Mouse (Mus musculus): ENCODE data around the gene Prkacb. TPM values are rescaled to one million over a fixed set of nuclear protein-coding genes. Genes with fewer than 3 reads are reported as not detected.

The Prkacb gene
- 32.8 and 35.1 TPM in 2 replicates for total RNA-seq (2014; rRNA removed)
- 11.4 and 13.1 TPM in 2 replicates for polyA plus RNA-seq (2012; rRNA removed)

- H3K4me1 ChIP-seq (ENCODE audit: control insufficient read depth, insufficient read depth, low read length): peaks cover 7% of the 10 kb centered on the region
- peaks cover 13% of the 10 kb centered on the region; the same call in 1 of the 2 replicates for H3K79me2 ChIP-seq (ENCODE audit: control insufficient read depth, insufficient read depth, low read length)
- DNase-seq (ENCODE audit: extremely low read depth, low read depth, low spot score): peak; percentile 56
- H3K9ac ChIP-seq (ENCODE audit: low read depth, low read length): peak within 1 kb of the TSS; percentile 90
- no peaks in the 10 kb centered on the region; the same call in 1 of the 2 replicates for H3K36me3 ChIP-seq (ENCODE audit: control insufficient read depth, insufficient read depth, low read length)
- no peak for TF ChIP-seq CTCF (IDR thresholded peaks at IDR 0.05; ENCODE audit: low read depth, low read length)
- no peaks in the 10 kb centered on the region for H3K27me3 ChIP-seq (ENCODE audit: control insufficient read depth, insufficient read depth, low read length)
- WGBS: under 1% methylated on average over 59 of the region's 60 CpGs
- H3K4me3 ChIP-seq (ENCODE audit: insufficient read depth, low read depth, low read length): peak within 1 kb of the TSS; percentile 93
- H3K27ac ChIP-seq (replicated peaks; ENCODE audit: insufficient read depth, low read depth, low read length): peak within 1 kb of the TSS; percentile 92
These were observed at the start of gene Prkacb for GRCm38 (mm10) chr3:146812901-146813393. Gene Prkacb, minus strand, starts transcription at chr3:146812990.

GRCm38 (mm10) chr3:146860308-146860707 is 47.5 kb upstream of the Prkacb start:
- H3K9ac ChIP-seq (ENCODE audit: low read depth, low read length): no peak overlapping the region
- H3K36me3 ChIP-seq (ENCODE audit: control insufficient read depth, insufficient read depth, low read length): no peaks in the 10 kb centered on the region
- no peak for DNase-seq (ENCODE audit: extremely low read depth, low read depth, low spot score)
- WGBS: 82% methylated on average over 2 of the region's 2 CpGs
- H3K4me3 ChIP-seq (ENCODE audit: insufficient read depth, low read depth, low read length): no peak overlapping the region
- no peaks in the 10 kb centered on the region for H3K27me3 ChIP-seq (ENCODE audit: control insufficient read depth, insufficient read depth, low read length)
- H3K27ac ChIP-seq (replicated peaks; ENCODE audit: insufficient read depth, low read depth, low read length): no peak overlapping the region
- H3K4me1 ChIP-seq (ENCODE audit: control insufficient read depth, insufficient read depth, low read length): no peaks in the 10 kb centered on the region
- no peaks in the 10 kb centered on the region for H3K79me2 ChIP-seq (ENCODE audit: control insufficient read depth, insufficient read depth, low read length)
- TF ChIP-seq CTCF (IDR thresholded peaks at IDR 0.05; ENCODE audit: low read depth, low read length): no peak

GRCm38 (mm10) chr3:146857373-146857772 is 44.6 kb upstream of the Prkacb start:
- H3K4me3 ChIP-seq (ENCODE audit: insufficient read depth, low read depth, low read length): no peak overlapping the region
- WGBS: 89% methylated on average over 10 of the region's 10 CpGs
- TF ChIP-seq POLR2A (IDR thresholded peaks at IDR 0.05; ENCODE audit: extremely low read depth, insufficient read depth, low read length) (no peak), CTCF (IDR thresholded peaks at IDR 0.05; ENCODE audit: low read depth, low read length) (no peak)
- H3K27me3 ChIP-seq (ENCODE audit: control insufficient read depth, insufficient read depth, low read length): no peaks in the 10 kb centered on the region
- H3K79me2 ChIP-seq (ENCODE audit: control insufficient read depth, insufficient read depth, low read length): no peaks in the 10 kb centered on the region
- H3K4me1 ChIP-seq (ENCODE audit: control insufficient read depth, insufficient read depth, low read length): no peaks in the 10 kb centered on the region; the same call in 1 of the 2 replicates
- H3K27ac ChIP-seq (replicated peaks; ENCODE audit: insufficient read depth, low read depth, low read length): no peak overlapping the region
- H3K36me3 ChIP-seq (ENCODE audit: control insufficient read depth, insufficient read depth, low read length): no peaks in the 10 kb centered on the region
- no peak overlapping the region for H3K9ac ChIP-seq (ENCODE audit: low read depth, low read length)
- no peak for DNase-seq (ENCODE audit: extremely low read depth, low read depth, low spot score)

- Histone ChIP-seq H3K4me3 (ENCODE audit: insufficient read depth, low read depth, low read length) (no peak overlapping the region), H3K36me3 (ENCODE audit: control insufficient read depth, insufficient read depth, low read length) (no peaks in the 10 kb centered on the region), H3K9ac (ENCODE audit: low read depth, low read length) (no peak overlapping the region), H3K27me3 (ENCODE audit: control insufficient read depth, insufficient read depth, low read length) (no peaks in the 10 kb centered on the region), H3K4me1 (ENCODE audit: control insufficient read depth, insufficient read depth, low read length) (peaks cover 2% of the 10 kb centered on the region; the same call in 1 of the 2 replicates), H3K79me2 (ENCODE audit: control insufficient read depth, insufficient read depth, low read length) (no peaks in the 10 kb centered on the region), H3K27ac (replicated peaks; ENCODE audit: insufficient read depth, low read depth, low read length) (no peak overlapping the region)
- 77% methylated on average over 7 of the region's 7 CpGs for WGBS
- no peak for DNase-seq (ENCODE audit: extremely low read depth, low read depth, low spot score)
- TF ChIP-seq CTCF (IDR thresholded peaks at IDR 0.05; ENCODE audit: low read depth, low read length): no peak
- TF ChIP-seq POLR2A (IDR thresholded peaks at IDR 0.05; ENCODE audit: extremely low read depth, insufficient read depth, low read length): no peak
These were observed 41.8 kb upstream of the Prkacb start for GRCm38 (mm10) chr3:146854473-146855087.

- H3K4me1 ChIP-seq (ENCODE audit: control insufficient read depth, insufficient read depth, low read length): peaks cover 2% of the 10 kb centered on the region; the same call in 1 of the 2 replicates
- H3K36me3 ChIP-seq (ENCODE audit: control insufficient read depth, insufficient read depth, low read length): no peaks in the 10 kb centered on the region
- TF ChIP-seq POLR2A (IDR thresholded peaks at IDR 0.05; ENCODE audit: extremely low read depth, insufficient read depth, low read length): no peak
- no peak for TF ChIP-seq CTCF (IDR thresholded peaks at IDR 0.05; ENCODE audit: low read depth, low read length)
- no peaks in the 10 kb centered on the region for H3K79me2 ChIP-seq (ENCODE audit: control insufficient read depth, insufficient read depth, low read length)
- DNase-seq (ENCODE audit: extremely low read depth, low read depth, low spot score): peak; percentile 41
- H3K27me3 ChIP-seq (ENCODE audit: control insufficient read depth, insufficient read depth, low read length): no peaks in the 10 kb centered on the region
- H3K27ac ChIP-seq (replicated peaks; ENCODE audit: insufficient read depth, low read depth, low read length): no peak within 1 kb of the TSS; the same call in 1 of the 2 replicates
- peak within 1 kb of the TSS; percentile 51 for H3K4me3 ChIP-seq (ENCODE audit: insufficient read depth, low read depth, low read length)
- WGBS: 1% methylated on average over 34 of the region's 36 CpGs
- H3K9ac ChIP-seq (ENCODE audit: low read depth, low read length): peak within 1 kb of the TSS; percentile 74
These were observed 39.4 kb upstream of the Prkacb start, which contains the start of gene Ttll7 for GRCm38 (mm10) chr3:146851966-146852891. Gene Ttll7, plus strand, starts transcription at chr3:146852367.

Data from liver, adult 2 months (tissue).